Mouse (Mus musculus): ENCODE measurements around the gene Capn13. TPM values are rescaled to one million over a fixed set of nuclear protein-coding genes. Genes with fewer than 3 reads are reported as not detected.

Gene Capn13
- polyA plus RNA-seq (2016; fragmentation: Nextera tagmentation; extraction: Ambion mirVana) = not detected in 2 replicates

DNA sequence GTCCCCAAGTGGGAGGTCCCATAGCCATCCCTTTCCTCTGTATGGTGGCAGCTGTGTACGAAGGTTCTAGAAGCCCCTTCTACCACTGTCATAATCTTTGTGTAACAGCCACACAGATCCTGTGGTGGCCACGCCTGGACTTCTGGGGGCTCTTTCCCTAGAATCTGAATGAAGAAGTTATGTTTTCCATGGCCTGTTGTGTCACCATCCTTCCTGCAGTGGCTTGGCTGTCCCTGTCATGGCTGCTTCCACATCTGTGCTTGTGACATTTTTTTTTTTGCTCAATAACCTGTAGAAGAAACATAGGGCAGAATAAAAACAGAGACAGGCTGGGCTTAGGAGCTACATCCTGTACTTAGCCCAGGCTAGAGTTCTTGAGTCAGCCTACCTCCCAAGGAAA, at the start of gene Capn13:
TSS of gene Capn13 (minus strand) at position 5 of the 400 bp plus-strand sequence.
- Histone ChIP-seq H3K27ac (replicated peaks) (no peak within 1 kb of the TSS), H3K36me3 (replicated peaks) (no peaks in the 10 kb centered on the region), H3K27me3 (replicated peaks; ENCODE audit: low read depth, poor library complexity, severe bottlenecking) (no peaks in the 10 kb centered on the region), H3K9me3 (no peaks in the 10 kb centered on the region), H3K4me3 (no peak within 1 kb of the TSS), H3K4me1 (no peaks in the 10 kb centered on the region)
- DNase-seq (ENCODE audit: low spot score) = no peak
- 88% methylated on average over 2 of the region's 2 CpGs for WGBS

GRCm38 (mm10) chr17:73449104-73449503, 48.4 kb upstream of the Capn13 start:
- Histone ChIP-seq H3K4me3 (no peak overlapping the region), H3K27me3 (replicated peaks; ENCODE audit: low read depth, poor library complexity, severe bottlenecking) (no peaks in the 10 kb centered on the region), H3K4me1 (no peaks in the 10 kb centered on the region), H3K9me3 (no peaks in the 10 kb centered on the region), H3K27ac (replicated peaks) (no peak overlapping the region), H3K36me3 (replicated peaks) (no peaks in the 10 kb centered on the region)
- DNase-seq (ENCODE audit: low spot score) = no peak

GRCm38 (mm10) chr17:73440798-73441197, 40.1 kb upstream of the Capn13 start:
- WGBS = 94% methylated on average over 1 of the region's 1 CpGs
- no peaks in the 10 kb centered on the region for H3K9me3 ChIP-seq
- H3K27ac ChIP-seq (replicated peaks) = no peak overlapping the region
- H3K27me3 ChIP-seq (replicated peaks; ENCODE audit: low read depth, poor library complexity, severe bottlenecking) = no peaks in the 10 kb centered on the region
- H3K4me3 ChIP-seq = no peak overlapping the region
- no peaks in the 10 kb centered on the region for H3K4me1 ChIP-seq
- DNase-seq (ENCODE audit: low spot score) = no peak
- H3K36me3 ChIP-seq (replicated peaks) = no peaks in the 10 kb centered on the region

GRCm38 (mm10) chr17:73432564-73433006, 31.9 kb upstream of the Capn13 start:
- no peak for DNase-seq (ENCODE audit: low spot score)
- 61% methylated on average over 2 of the region's 2 CpGs for WGBS
- Histone ChIP-seq H3K27ac (replicated peaks) (no peak overlapping the region), H3K4me3 (no peak overlapping the region), H3K27me3 (replicated peaks; ENCODE audit: low read depth, poor library complexity, severe bottlenecking) (no peaks in the 10 kb centered on the region), H3K36me3 (replicated peaks) (no peaks in the 10 kb centered on the region), H3K9me3 (no peaks in the 10 kb centered on the region), H3K4me1 (0 out of 2 replicates have a peak, but pooled peaks cover 3% of the 10 kb centered on the region)

DNA sequence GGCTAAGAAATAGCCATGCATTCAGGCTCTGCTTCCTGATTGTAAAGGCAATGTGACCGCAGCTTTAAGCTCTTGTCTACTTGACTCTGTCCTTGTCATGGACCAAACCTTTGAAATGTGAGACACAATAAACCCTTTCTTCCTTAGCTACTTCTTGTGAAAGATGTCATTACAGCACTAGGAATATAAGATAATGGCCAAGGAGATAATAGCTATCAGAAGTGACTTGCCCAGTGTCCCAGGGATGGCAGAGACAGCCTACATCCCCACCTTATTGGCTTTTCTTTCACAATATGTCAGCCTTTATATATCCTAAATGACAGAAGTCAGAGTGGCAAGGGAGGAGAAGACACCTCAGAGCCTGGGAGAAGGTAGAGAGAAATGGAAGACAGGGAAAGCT, 31.4 kb upstream of the Capn13 start:
- Histone ChIP-seq H3K36me3 (replicated peaks) (no peaks in the 10 kb centered on the region), H3K4me1 (0 out of 2 replicates have a peak, but pooled peaks cover 3% of the 10 kb centered on the region), H3K27ac (replicated peaks) (no peak overlapping the region), H3K4me3 (no peak overlapping the region), H3K9me3 (no peaks in the 10 kb centered on the region), H3K27me3 (replicated peaks; ENCODE audit: low read depth, poor library complexity, severe bottlenecking) (no peaks in the 10 kb centered on the region)
- DNase-seq (ENCODE audit: low spot score) = no peak
- 83% methylated on average over 1 of the region's 1 CpGs for WGBS

GRCm38 (mm10) chr17:73417382-73417781, 16.7 kb upstream of the Capn13 start:
- Histone ChIP-seq H3K9me3 (no peaks in the 10 kb centered on the region), H3K4me3 (no peak overlapping the region), H3K27ac (replicated peaks) (no peak overlapping the region), H3K4me1 (peaks cover 16% of the 10 kb centered on the region), H3K27me3 (replicated peaks; ENCODE audit: low read depth, poor library complexity, severe bottlenecking) (no peaks in the 10 kb centered on the region), H3K36me3 (replicated peaks) (no peaks in the 10 kb centered on the region)
- WGBS = 66% methylated on average over 2 of the region's 2 CpGs
- no peak for DNase-seq (ENCODE audit: low spot score)

GRCm38 (mm10) chr17:73416181-73416795, 15.6 kb upstream of the Capn13 start:
- H3K27ac ChIP-seq (replicated peaks) = no peak overlapping the region
- peaks cover 16% of the 10 kb centered on the region for H3K4me1 ChIP-seq
- no peak for DNase-seq (ENCODE audit: low spot score)
- no peaks in the 10 kb centered on the region for H3K9me3 ChIP-seq
- no peaks in the 10 kb centered on the region for H3K36me3 ChIP-seq (replicated peaks)
- no peak overlapping the region for H3K4me3 ChIP-seq
- WGBS = 66% methylated on average over 6 of the region's 6 CpGs
- no peaks in the 10 kb centered on the region for H3K27me3 ChIP-seq (replicated peaks; ENCODE audit: low read depth, poor library complexity, severe bottlenecking)

GRCm38 (mm10) chr17:73411817-73412216, 11.2 kb upstream of the Capn13 start:
- DNase-seq (ENCODE audit: low spot score) = no peak
- Histone ChIP-seq H3K36me3 (replicated peaks) (no peaks in the 10 kb centered on the region), H3K4me1 (peaks cover 11% of the 10 kb centered on the region), H3K27me3 (replicated peaks; ENCODE audit: low read depth, poor library complexity, severe bottlenecking) (no peaks in the 10 kb centered on the region), H3K9me3 (no peaks in the 10 kb centered on the region), H3K4me3 (no peak overlapping the region), H3K27ac (replicated peaks) (no peak overlapping the region)
- WGBS = 69% methylated on average over 4 of the region's 4 CpGs

- WGBS = 83% methylated on average over 2 of the region's 2 CpGs
These were observed 606 bp upstream of the Capn13 start for GRCm38 (mm10) chr17:73401272-73401671.

DNA sequence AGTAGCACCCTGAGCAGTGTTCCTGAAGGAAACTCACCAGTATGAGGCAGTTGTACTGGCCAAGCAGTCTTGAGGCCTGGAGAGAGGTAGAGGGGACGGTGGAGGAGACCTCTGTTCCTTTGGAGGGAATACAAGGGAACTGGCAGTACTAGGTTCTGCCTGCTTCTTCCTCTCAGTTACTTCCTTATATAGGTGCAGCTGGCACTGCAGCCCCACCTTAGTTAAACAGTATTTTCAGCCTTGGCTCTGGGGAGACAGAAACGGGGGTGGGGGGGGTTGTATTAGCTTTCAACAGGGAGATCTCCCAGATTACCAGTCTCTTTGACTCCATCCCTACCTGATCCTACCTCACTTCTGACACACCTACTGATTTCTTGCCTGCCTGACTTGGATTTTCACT, 1.5 kb downstream of the Capn13 start:
- H3K36me3 ChIP-seq (replicated peaks) = no peaks in the 10 kb centered on the region
- WGBS = 75% methylated on average over 2 of the region's 2 CpGs
- H3K9me3 ChIP-seq = no peaks in the 10 kb centered on the region

More at GRCm38 (mm10) chr17:73401272-73401671, 606 bp upstream of the Capn13 start:
- DNase-seq (ENCODE audit: low spot score) = no peak
- H3K36me3 ChIP-seq (replicated peaks) = no peaks in the 10 kb centered on the region
- no peaks in the 10 kb centered on the region for H3K27me3 ChIP-seq (replicated peaks; ENCODE audit: low read depth, poor library complexity, severe bottlenecking)
- H3K9me3 ChIP-seq = no peaks in the 10 kb centered on the region
- H3K27ac ChIP-seq (replicated peaks) = no peak overlapping the region
- H3K4me3 ChIP-seq = no peak overlapping the region
- H3K4me1 ChIP-seq = no peaks in the 10 kb centered on the region

DNA sequence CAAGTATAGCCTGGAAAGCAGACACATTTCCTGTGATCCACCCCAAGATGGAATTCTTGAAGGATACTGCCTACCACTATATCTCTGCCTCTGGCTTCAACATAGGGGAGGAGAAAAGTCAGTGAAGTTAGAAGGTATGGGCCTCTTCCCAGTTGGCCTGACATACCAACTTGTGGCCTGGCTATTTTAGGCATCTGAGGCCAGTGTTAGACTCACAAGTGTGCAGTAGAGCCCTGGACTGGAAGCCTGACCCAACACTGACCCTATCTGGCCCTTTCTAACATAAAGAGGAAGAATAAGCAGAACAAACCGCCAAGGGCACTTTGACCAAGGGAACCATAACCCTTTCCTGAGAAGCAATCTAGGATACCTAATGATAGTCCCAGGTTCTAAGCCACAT, 7.3 kb downstream of the Capn13 start:
- H3K27me3 ChIP-seq (replicated peaks; ENCODE audit: low read depth, poor library complexity, severe bottlenecking) = no peaks in the 10 kb centered on the region
- H3K4me1 ChIP-seq = no peaks in the 10 kb centered on the region
- no peak overlapping the region for H3K4me3 ChIP-seq
- no peaks in the 10 kb centered on the region for H3K9me3 ChIP-seq
- H3K27ac ChIP-seq (replicated peaks) = no peak overlapping the region
- DNase-seq (ENCODE audit: low spot score) = no peak
- WGBS = 92% methylated on average over 1 of the region's 1 CpGs
- no peaks in the 10 kb centered on the region for H3K36me3 ChIP-seq (replicated peaks)

More for the DNA sequence above, 1.5 kb downstream of the Capn13 start:
- Histone ChIP-seq H3K27me3 (replicated peaks; ENCODE audit: low read depth, poor library complexity, severe bottlenecking) (no peaks in the 10 kb centered on the region), H3K27ac (replicated peaks) (no peak overlapping the region), H3K4me3 (no peak overlapping the region), H3K4me1 (no peaks in the 10 kb centered on the region)
- no peak for DNase-seq (ENCODE audit: low spot score)

- no peak overlapping the region for H3K27ac ChIP-seq (replicated peaks)
- no peaks in the 10 kb centered on the region for H3K36me3 ChIP-seq (replicated peaks)
- DNase-seq (ENCODE audit: low spot score) = no peak
- H3K27me3 ChIP-seq (replicated peaks; ENCODE audit: low read depth, poor library complexity, severe bottlenecking) = no peaks in the 10 kb centered on the region
- no peak overlapping the region for H3K4me3 ChIP-seq
- no peaks in the 10 kb centered on the region for H3K4me1 ChIP-seq
- H3K9me3 ChIP-seq = no peaks in the 10 kb centered on the region
- WGBS = 80% methylated on average over 4 of the region's 4 CpGs
These were observed 8.9 kb downstream of the Capn13 start for GRCm38 (mm10) chr17:73391771-73392170.

DNA sequence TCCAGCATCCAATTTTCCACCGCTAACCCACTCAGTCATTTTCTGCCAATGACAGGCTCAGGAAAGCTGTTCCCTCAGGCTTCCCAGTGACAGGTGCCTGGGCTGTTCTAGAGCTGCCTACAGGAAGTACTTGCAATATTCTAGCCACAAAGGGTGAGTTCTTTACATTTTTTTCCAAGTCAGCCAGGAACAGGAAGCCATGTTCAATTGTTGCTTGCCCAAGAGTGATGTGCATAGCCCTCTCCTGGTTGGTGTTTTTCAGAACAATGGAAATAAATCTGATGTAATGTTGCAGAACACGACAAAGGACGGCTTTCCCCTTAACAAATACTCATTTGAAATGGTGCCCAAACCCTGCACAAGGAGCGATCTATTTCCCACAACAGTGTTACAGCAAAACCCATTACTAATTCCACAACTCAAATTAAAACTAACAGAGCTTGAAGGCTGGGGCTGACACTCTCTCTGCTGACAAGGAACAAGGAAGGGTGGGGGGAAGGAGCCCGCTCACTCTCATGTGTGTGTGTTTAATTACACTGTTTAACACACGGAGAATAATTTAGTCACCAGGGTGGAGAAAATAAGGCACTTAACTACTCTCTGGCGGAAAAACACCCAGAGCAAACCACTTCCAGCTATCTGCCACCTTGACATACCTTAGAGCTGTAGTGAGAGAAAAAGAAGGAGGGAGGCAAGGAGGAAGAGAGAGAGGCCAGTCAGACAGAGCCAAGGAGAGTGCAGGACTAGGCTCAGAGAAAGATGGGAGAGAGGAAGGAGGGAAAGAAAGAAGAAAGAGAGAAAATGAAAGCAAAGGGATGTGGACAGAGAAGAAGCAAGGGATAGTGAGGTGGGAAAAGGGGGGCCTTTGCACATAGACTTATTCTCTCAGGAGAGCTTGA, 10.2 kb downstream of the Capn13 start:
- Histone ChIP-seq H3K9me3 (no peaks in the 10 kb centered on the region), H3K4me1 (no peaks in the 10 kb centered on the region), H3K36me3 (replicated peaks) (no peaks in the 10 kb centered on the region), H3K27me3 (replicated peaks; ENCODE audit: low read depth, poor library complexity, severe bottlenecking) (no peaks in the 10 kb centered on the region), H3K27ac (replicated peaks) (no peak overlapping the region), H3K4me3 (no peak overlapping the region)
- DNase-seq (ENCODE audit: low spot score) = no peak
- 76% methylated on average over 7 of the region's 7 CpGs for WGBS

Measured in embryonic facial prominence, embryonic 10.5 days (tissue).